Mouse (Mus musculus) retina, postnatal 7 days (tissue): ENCODE measurements around the gene Isoc2a.

Experiments used
- DNase-seq: peaks from one replicate; pipeline ENCODE4 v3.0.0-alpha.2; 2012; ENCODE audit warnings: low read depth, low spot score

Gene Isoc2a

GRCm38 (mm10) chr7:4915669-4916416 is 38.9 kb downstream of the Isoc2a start:
- no peak for DNase-seq

DNA sequence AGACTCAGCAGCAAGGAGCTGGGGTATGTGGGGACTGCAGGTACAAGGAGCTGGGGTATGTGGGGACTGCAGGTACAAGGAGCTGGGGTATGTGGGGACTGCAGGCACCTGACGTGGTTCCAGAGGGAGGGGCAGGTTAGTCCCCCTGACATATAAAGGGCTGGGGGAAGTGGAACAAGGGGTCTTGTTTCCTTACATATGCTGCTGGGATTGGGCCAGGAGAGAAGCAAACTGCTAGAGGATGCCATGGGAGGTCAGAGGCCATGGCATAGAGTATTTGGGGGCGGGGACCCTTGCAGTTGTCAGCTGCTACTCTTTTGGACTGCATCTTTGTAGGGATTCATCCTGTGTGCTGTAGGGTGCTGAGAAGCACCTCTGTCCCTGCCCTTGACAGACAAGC is 40.5 kb downstream of the Isoc2a start:
- DNase-seq: no peak

- no peak for DNase-seq
Measured at GRCm38 (mm10) chr7:4918681-4919080, 41.7 kb downstream of the Isoc2a start.

DNA sequence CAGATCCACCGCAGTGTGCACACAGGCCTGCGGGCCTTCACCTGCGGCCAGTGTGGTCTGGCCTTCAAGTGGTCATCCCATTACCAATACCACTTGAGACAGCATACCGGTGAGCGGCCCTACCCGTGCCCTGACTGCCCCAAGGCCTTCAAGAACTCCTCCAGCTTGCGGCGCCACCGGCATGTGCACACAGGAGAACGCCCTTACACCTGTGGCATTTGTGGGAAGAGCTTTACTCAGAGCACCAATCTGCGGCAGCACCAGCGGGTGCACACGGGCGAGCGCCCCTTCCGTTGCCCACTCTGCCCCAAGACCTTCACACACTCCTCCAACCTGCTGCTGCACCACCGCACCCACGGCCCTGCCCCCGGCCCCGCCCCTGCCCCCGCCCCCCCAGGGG is 42.1 kb downstream of the Isoc2a start:
- DNase-seq: no peak

DNA sequence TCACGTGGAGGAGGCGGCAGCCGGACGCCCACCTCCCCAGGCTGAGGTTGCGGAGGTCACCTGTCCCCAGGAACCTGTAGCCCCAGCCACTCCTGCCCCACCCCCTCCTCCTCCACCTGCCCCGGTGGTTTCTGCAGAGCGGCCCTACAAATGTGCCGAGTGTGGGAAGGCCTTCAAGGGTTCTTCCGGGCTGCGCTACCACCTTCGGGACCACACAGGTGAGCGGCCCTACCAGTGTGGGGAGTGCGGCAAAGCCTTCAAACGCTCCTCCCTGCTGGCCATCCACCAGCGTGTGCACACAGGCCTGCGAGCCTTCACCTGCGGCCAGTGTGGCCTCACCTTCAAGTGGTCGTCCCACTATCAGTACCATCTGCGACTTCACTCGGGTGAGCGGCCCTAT is 43.0 kb downstream of the Isoc2a start:
- no peak for DNase-seq

GRCm38 (mm10) chr7:4920496-4920895 is 43.5 kb downstream of the Isoc2a start:
- DNase-seq: no peak

- DNase-seq: no peak
Measured at GRCm38 (mm10) chr7:4920976-4921823, 44.2 kb downstream of the Isoc2a start.

DNA sequence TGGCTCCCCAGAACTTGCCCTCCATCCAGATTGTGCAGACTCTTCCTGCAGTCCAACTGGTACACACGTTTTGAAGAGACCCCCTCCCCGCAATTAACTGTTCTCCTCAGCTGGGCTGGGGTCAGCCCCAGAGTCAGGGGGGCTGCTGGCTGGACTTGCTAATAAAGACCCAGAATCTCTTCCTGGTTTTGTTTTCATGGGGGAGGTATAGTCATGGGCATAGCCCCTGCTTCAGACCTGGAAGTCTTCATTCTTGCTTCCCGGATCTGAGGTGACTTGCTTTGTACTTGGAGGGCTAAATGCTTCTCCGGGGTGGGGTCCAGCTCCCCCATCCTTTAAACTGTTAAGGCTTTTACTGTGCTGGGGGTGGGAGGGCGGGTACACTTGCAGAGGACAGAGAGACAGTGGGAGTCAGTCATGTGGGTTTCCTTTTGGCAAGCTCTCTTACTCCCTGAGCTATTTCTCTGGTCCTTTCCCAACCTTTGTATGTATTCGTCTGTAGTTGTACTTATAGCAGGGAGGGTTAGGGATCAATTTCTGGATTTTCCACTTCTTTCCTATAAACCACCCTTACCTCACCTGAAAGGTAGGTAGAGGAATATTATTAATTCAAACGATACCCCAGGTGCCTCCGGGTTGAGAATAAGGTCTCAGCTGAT is 45.0 kb downstream of the Isoc2a start, which contains the start of gene Nat14:
Gene Nat14 (plus strand): TSS at position 205 of the 659 bp plus-strand sequence.
- DNase-seq: no peak

DNA sequence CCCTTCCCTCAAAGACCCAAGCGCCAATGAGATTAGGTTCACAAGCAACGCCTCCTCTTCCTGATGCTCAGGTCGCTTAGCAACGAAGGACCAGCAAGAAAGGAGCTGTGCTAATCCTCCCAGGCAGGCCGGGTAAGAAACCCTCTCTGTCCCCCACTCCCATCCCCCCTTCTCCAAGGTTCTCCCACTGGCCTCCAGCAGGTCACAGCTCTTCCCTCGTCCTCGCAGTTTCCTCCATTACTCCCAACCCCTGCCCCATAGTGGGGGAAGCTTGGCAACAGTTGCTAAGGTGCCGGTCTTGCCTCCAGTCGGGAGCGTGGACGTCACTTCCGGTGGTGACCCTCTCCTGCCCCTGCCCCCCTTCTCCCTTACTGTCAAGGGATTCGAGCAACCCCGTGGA is 45.6 kb downstream of the Isoc2a start:
- DNase-seq: peak; percentile 77

DNA sequence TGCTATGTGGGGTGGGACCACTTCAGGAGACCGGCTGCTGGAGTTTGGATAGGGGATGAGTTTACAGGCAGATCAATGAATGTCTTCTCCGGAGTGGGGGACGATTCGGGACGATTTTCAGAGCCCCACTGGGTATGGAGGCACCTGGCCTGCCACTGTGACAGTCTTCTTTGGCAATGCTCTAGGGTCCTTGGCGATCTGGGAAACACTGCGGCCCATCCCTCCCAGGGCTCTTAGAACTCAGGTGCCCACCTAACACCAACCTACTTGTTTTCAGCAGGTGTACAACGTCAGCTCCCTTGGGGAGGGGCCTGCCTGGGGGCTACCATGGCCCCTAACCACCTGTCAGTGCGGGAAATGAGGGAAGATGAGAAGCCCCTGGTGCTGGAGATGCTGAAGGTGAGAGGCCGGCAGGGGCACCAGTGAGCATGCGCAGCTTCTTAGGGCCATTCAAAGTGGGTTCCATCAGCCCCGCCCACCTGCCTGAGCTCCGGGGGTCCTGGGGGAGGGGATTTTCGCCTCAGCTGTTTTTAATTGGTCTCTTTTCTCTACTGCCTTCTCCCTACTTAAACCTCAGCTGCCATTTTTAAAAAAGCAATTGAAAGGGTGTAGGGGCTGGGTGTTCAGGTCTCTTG is 46.1 kb downstream of the Isoc2a start:
- DNase-seq: peak; percentile 44

DNA sequence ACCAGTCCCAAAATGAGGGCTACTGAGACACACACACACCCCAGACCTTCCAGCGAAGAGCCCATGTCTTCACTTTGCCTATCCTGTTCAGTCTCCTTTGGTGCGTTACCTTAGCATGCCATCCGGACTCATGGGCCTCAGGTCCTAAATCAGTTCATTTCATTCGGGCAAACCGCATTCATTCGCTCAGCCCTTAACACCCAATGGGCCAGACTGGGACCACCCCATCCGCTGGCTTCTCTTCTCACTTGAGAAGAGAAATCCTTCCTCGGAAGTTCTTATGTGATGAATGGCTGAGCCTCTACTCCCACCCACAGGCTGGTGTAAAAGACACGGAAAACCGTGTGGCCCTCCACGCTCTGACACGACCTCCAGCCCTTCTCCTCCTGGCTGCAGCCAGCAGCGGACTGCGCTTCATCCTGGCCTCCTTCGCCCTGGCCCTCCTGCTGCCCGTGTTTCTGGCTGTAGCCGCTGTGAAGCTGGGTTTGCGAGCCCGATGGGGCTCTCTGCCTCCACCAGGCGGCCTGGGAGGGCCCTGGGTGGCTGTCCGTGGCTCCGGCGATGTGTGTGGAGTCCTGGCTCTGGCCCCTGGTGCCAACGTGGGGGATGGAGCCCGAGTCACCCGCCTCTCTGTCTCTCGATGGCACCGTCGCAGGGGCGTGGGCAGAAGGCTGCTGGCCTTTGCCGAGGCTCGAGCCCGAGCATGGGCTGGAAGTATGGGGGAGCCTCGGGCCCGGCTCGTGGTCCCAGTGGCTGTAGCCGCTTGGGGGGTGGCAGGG is 46.8 kb downstream of the Isoc2a start:
- no peak for DNase-seq

DNA sequence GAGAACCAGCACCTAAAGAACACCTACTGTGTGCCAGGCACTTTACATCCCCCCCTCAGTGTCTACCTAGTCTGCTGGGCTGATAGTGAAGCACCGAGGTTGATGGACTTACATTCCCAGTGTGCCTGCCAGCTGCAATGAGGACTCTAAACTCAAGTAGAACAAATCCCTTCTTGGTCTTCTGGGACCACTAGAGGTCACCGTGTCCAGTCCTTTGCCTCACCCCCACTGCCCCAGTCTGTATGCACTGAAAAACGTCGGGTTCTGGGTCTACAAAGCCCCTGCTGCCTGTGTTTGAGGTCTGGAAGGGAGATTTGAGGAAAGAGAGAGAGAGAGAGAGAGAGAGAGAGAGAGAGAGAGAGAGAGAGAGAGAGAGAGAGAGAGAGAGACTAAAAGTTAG is 47.5 kb downstream of the Isoc2a start:
- DNase-seq: no peak

DNA sequence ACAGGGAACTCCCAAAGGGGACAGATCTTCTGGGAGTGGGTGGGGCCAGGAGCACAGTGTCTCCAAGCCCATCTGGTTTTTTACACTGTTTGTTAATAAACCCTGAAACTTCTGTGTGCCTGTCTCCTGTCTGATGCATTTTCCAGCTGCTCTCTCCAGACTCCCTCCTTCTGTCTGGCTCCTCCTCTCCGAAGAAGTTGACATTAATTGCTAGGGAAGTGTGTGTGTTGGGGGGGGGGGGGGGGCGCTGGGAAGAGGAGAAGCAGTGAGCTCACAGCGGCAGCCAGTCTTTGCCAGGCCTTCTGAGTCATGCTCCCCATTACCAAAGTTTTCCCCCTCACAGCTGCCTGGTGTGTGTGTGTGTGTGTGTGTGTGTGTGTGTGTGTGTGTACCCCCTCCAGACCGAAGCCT is 47.9 kb downstream of the Isoc2a start:
- no peak for DNase-seq

DNA sequence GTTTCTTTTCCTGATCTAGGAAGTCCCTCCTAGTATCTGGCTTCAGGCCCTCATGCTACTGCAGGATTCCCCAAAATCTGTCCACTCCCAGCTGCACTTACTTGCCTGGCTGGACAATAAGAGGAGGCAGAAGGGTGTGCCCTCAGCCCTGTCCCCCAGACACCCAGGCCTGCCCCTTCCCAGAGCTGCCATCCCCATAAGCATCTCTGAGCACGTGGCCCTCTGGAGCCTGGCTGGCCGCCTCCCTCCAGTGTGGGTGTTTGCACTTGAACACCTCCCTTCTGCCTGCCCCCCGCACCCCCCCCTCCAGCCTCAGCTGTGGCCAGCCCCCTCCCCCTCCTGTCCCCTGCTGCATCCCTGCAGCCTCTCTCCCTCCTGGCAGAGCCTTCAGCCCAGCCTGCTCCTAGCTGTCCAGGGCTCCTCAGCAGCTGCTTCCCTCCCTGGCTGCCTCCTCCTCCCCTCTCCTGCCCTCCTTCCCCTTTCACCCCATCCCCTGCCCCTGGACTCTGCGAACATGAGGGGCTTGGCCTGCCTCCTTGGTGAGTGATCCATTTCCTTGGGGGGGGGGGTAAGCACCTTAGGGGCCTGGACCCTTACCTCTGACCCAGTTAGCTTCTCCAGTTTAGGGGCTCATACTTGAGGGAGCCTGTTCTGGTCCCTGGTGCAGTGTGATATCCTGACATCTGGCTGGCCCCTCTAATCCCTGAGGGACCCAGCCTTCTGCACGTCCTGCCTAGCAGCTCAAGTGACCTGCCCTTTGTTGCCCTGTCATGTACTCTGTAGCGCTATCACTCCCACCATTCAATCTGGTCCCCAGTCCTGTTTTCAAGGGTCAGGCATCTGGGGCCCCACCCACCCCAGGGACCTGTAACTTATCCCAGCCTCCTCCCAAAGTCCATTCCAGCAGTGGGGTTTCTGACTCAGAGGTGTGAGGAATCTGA is 48.8 kb downstream of the Isoc2a start, which contains the start of gene Ssc5d:
Gene Ssc5d (plus strand): TSS at position 345 of the 941 bp plus-strand sequence.
- no peak for DNase-seq

DNA sequence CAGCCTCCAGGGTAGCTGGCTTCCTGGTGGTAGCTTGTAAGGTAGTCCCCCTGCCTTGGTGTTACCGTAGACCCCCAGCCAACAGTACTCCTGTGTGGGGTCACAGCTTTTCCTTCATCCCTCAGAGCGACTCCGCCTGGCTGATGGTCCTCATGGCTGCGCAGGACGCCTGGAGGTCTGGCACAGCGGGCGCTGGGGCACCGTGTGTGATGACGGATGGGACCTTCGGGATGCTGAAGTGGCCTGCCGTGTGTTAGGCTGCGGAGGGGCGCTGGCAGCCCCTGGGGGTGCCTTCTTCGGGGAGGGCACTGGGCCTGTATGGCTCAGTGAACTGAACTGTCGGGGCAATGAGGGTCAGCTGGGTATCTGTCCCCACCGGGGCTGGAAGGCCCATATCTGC is 49.9 kb downstream of the Isoc2a start:
- no peak for DNase-seq

DNA sequence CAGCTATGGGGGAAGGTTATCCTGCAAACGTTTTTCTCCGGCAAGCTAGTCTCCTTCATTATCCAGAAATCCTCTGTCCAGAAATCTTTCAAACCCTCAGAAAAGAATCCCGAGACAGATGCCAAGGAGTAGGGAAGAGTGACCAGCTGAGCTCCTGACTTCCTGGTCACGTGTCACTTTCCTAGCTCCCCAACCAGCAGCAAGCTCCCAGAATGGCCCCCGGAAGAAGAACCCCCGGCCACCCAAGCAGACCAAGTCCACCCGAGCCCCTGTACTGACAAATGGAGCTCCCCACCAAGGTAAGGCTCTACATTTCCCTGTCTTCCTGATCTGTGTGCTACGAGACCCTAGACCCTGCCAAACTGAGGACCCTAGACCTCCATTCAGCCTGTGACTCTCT is 50.8 kb downstream of the Isoc2a start:
- DNase-seq: no peak

GRCm38 (mm10) chr7:4928323-4928722 is 51.4 kb downstream of the Isoc2a start:
- DNase-seq: no peak

DNA sequence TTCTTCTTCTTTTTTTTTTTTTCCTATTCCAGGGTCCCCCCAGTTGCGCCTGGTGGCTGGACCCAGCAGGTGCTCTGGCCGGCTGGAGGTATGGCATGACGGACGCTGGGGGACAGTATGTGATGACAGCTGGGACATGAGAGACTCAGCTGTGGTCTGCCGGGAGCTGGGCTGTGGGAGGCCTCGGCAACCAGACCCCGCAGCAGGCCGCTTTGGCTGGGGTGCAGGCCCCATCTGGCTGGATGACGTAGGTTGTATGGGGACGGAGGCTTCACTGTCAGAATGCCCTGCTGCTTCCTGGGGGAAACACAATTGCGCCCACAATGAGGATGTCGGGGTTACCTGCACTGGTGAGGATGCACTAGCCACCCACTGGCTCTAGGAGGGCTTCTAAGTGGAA is 56.1 kb downstream of the Isoc2a start:
- no peak for DNase-seq

DNA sequence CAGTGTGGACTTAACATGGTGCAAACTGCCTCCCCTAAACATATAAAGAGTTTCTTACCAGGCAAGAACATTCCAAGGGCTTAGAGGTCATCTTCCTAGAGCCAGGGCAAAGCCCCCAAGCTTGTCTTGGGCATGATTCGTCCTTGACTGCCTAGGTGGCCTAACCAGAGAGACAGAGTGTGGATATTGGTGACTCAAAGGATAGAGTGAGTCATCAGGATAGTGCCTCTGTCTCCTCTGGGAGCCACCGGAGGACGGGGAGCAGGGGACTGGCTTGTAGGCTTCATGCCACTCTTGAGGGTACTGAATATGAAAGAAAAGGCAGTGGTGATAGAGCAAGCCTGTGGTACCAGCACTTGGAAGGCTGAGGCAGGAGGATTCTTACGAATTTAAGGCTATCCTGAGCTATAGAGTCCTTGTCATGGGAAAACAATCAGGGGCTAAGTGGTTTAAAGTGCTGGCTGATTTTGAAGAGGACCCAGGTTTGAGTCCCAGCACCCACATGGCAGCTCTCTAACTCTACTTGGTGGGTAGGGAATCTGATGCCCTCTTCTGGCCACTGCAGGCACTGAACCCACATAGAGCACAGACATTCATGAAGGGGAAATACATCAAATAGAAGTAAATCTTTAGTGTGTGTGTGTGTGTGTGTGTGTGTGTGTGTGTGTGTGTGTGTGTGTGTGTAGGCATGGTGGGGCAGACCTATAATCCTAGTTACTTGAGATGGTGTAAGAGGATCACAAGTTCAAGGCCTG is 57.4 kb downstream of the Isoc2a start:
- DNase-seq: no peak
